Mouse (Mus musculus) naive thymus-derived CD4-positive, alpha-beta T cell, adult 5 months (primary cell): ENCODE measurements around the gene Matn4. TPM values are rescaled to one million over a fixed set of nuclear protein-coding genes. Genes with fewer than 3 reads are reported as not detected.

ENCODE experiments used
- polyA plus RNA-seq: library from polyadenylated mRNA; unstranded; fragments of 100-300 nt; shearing (Covaris generic); gene quantifications from one replicate; pipeline ENCODE4 v1.2.1, GENCODE M21; 2017

Gene Matn4
- polyA plus RNA-seq: not detected

DNA sequence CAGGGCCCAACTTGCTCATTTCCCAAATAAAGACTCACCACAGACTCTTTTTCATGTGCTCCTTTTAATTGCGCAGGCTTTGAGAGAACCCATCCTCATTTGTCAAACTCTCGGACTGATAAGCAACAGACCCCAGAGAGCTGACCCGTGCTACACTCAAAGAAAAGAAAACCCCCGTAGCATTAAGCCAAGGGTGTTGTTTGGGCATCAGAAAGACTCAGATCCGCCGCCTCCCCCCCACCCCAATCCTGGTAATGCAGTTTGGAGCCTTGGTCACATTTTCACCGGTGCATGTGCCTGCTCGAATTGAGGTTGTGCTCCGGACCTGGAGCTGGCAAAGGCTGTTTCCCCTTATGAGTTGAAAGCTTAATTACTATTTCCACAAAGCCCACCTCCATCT lies at the start of gene Matn4:
Gene Matn4, minus strand, starts transcription at position 101 of the 400 bp plus-strand sequence.

DNA sequence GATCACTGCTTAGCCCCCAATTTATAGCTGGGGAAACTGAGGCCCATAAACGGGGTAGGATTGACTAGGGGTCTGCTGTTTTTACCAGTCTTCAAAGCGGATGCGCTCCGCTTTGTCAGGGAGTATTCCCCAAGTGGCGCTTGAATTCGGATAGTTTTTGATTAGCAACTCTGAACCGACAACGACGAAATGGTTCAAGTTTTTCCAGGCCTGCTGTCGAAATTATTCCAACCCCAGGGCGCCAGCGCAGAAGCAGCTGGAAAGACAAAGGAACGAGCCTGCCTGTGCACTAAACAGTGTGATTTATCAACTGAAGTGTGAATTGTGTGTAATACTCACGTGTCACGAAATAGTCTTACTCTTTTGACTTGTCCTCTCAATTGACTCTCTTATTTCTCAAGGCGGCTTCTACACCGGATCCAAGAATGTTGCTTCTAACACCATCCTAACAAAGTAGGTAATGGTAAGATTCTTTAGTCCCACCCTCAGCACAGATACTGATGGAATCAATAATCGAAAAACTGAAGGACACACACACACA lies 38.6 kb upstream of the Matn4 start, which contains the start of gene Sdc4:
Gene Sdc4, minus strand, starts transcription at position 428 of the 541 bp plus-strand sequence.

DNA sequence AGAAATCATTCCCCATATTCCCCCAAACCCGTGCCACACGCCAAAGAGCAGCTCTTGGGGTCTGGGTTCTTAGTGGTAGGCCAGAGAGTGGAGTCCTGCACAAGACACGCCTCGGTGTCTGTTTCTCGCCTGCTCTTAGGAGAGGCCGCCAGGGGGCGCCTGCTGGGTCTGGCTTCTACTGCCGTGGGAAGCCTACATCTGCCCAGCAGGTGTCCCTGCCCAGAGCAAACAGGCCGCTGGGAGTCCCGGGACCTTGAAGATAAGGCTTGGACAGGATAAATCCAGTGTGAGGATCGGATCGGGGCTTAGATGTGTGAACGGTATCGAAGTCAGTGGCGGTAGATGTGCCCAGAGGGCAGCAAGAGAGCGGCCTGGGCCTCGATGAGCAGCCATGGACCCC lies 2.1 kb downstream of the Matn4 start, which contains the start of gene Rbpjl:
Gene Rbpjl, plus strand, starts transcription at position 236 of the 400 bp plus-strand sequence.

DNA sequence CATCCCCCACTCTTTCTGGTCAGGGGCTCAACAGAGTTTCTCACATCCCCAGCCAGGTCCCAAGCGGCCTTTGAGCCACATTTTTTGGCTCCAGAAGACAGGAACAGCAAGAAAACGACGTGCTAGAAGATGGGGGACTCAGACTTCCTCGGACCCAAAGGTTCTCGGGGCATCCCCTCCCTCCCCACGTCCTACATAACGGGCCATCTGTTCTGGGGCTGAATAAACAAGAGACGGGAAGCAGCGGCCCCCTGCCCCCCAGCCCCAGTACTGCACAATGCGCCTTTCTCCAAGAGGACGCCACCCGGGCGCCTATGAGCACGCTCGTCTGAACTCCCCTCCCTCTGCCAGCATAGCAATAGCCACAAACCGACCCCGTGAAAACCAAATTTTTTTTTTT lies 15.9 kb downstream of the Matn4 start, which contains the start of gene Slpi:
Gene Slpi, minus strand, starts transcription at position 76 of the 400 bp plus-strand sequence.

Other genes with a start within 250 kb of the Matn4 start
- not detected for gene Kcns1, start 234.0 kb downstream of the Matn4 start, polyA plus RNA-seq
- not detected for gene Wfdc5, start 222.4 kb downstream of the Matn4 start, polyA plus RNA-seq
- gene Wfdc12, start 214.6 kb downstream of the Matn4 start, polyA plus RNA-seq: not detected
- not detected for gene Wfdc15a, start 205.0 kb downstream of the Matn4 start, polyA plus RNA-seq
- gene Wfdc15b, start 183.5 kb downstream of the Matn4 start, polyA plus RNA-seq: not detected
- not detected for gene Svs2, start 166.7 kb downstream of the Matn4 start, polyA plus RNA-seq
- gene Svs3b, start 148.5 kb downstream of the Matn4 start, polyA plus RNA-seq: not detected
- gene Svs4, start 126.7 kb downstream of the Matn4 start, polyA plus RNA-seq: not detected
- not detected for gene Svs3a, start 115.9 kb downstream of the Matn4 start, polyA plus RNA-seq
- gene Svs6, start 88.4 kb downstream of the Matn4 start, polyA plus RNA-seq: not detected
- gene Svs5, start 72.4 kb downstream of the Matn4 start, polyA plus RNA-seq: not detected
- gene Slpi, start 16.1 kb downstream of the Matn4 start, polyA plus RNA-seq: 9.6 TPM
- not detected for gene Rbpjl, start 2.0 kb downstream of the Matn4 start, polyA plus RNA-seq
- gene Sdc4, start 38.7 kb upstream of the Matn4 start, polyA plus RNA-seq: 0.32 TPM
- gene Sys1, start 51.8 kb upstream of the Matn4 start, polyA plus RNA-seq: 101 TPM
- 5.4 TPM for gene Gm20458, start 55.8 kb upstream of the Matn4 start, polyA plus RNA-seq
- gene Trp53tg5, start 68.6 kb upstream of the Matn4 start, polyA plus RNA-seq: not detected
- gene Dbndd2, start 80.9 kb upstream of the Matn4 start, polyA plus RNA-seq: 0.53 TPM
- gene Pigt, start 92.4 kb upstream of the Matn4 start, polyA plus RNA-seq: 16.2 TPM
- gene Wfdc2, start 157.3 kb upstream of the Matn4 start, polyA plus RNA-seq: not detected
- not detected for gene Spint3, start 168.3 kb upstream of the Matn4 start, polyA plus RNA-seq
- gene Wfdc6a, start 180.3 kb upstream of the Matn4 start, polyA plus RNA-seq: not detected
- not detected for gene Eppin, start 188.4 kb upstream of the Matn4 start, polyA plus RNA-seq
- gene Wfdc6b, start 208.4 kb upstream of the Matn4 start, polyA plus RNA-seq: not detected
- not detected for gene Wfdc8, start 208.5 kb upstream of the Matn4 start, polyA plus RNA-seq
- not detected for gene Wfdc16, start 233.6 kb upstream of the Matn4 start, polyA plus RNA-seq